Mouse (Mus musculus) urinary bladder, postnatal 14 days (tissue): ENCODE results near the gene Slc12a9.
"Not testable (repeated sequence)": the region's sequence is repeated elsewhere in the genome, so short reads cannot be mapped to it uniquely, and the experiment has no call there.

Source experiments
- DNase-seq: peaks from one replicate; pipeline ENCODE4 v3.0.0; 2021; ENCODE audit warnings: low spot score

The Slc12a9 gene

DNA sequence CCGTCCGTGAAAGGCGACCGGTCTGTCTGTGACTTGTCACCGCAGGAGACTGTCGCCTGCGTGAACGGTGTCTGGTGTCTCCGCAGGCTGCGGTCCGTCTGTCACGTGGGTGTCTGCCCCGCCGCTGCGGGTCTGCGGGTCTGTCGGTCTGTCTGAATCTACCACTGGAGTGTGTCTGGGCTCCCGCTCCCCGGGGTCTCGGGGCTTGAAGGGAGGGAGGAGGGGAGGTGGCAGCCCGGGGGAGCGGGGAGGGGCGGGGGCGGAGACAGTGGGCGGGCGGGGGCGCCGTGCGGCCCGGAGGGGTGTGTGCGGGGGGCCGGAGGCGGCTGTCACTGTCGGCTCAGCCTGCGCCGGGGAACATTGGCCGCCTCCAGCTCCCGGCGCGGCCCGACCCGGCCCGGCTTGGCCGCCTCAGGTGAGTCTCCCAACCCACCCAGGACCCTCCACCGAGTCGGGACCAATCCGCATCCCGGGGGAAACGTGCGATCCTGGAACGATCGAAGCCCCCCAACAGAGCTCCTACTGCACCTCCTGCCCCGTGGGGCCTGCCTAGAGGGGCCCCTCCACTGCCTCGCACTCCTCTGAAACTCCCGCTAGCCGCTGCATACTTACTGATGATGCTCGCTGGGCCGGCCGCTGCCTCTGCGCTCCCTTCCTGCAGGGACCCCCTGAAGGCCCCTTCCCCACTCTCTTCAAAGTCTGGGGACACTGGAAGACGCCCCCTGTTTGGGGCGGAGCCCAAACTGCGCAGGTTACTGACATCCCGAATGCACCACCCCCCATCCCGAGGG is 45.2 kb downstream of the Slc12a9 start:
- no peak for DNase-seq

GRCm38 (mm10) chr5:137287032-137287952 is 46.1 kb downstream of the Slc12a9 start, which contains the start of gene Ache:
Ache (plus strand) TSS chr5:137287519.
- DNase-seq = no peak

DNA sequence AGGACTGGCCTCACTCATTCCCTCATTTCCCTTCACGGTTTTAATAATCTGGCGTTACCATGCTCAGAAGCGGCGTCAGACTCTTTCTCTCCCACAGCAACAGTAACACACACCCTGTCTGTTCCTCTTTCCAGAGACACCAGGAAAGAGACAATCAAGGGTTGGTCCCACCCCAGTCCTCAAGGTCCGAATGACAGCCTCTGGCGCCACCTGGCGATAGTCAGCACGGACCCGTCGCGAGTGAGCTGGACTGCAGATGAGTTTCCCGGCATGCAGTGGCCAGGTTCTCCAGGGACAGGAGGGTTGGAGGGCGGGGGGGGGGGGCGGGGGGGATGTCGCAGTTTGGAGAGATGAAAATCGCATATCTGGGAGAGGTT is 46.8 kb downstream of the Slc12a9 start:
- peak; percentile 91 for DNase-seq

DNA sequence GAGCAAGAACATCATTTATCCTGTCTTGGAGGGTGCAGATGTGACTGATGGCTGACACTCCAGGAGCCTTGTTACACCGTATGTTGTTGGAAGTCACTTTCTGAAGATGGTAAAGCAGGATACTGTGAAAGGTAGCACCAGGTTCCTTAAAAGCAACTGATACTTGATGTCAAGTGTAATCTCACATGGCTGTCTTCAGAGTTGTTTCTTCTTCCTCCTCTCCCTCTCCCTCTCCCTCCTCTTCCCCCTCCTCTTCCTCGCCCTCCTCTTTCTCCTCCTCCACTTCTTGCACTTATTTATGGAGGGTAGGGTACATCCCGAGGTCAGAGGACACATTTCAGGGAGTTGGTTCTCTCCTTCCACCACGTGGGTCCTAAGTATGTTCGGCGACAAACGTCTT is 47.4 kb downstream of the Slc12a9 start:
- no peak for DNase-seq

DNA sequence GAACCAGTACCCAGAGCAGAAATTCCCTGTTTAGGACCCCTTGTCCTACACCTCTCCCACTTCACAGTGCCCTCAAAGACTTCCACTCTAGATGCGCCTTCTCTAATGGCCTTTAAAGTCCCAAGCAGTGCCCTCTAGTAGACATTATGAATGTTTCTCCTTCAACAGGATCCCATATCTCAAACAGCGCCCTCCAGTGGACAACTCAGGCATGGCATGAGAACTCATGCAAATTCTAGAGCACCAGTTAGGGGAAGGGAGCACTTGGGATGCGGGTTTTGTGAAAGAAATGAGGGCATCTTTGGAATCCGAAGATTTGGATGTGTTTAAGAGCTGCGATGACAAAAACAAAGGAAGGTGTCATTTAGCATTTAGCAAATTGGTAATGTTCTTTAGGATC is 48.4 kb downstream of the Slc12a9 start:
- no peak for DNase-seq

DNA sequence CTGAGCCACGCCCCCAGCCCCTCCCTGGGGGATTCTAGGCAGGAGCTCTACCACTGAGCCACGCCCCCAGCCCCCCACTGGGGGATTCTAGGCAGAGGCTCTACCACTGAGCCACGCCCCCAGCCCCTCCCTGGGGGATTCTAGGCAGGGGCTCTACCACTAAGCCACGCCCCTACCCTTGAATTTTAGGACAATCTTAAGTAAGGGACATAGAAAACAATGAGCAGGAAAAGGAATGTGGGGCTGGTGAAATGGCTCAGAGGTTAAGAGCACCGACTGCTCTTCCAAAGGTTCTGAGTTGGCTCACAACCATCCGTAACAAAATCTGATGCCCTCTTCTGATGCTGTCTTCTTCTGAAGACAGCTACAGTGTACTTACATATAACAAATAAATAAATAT is 49.0 kb downstream of the Slc12a9 start:
- DNase-seq = not testable (repeated sequence)

GRCm38 (mm10) chr5:137277360-137278342 is 55.7 kb downstream of the Slc12a9 start:
- no peak for DNase-seq

DNA sequence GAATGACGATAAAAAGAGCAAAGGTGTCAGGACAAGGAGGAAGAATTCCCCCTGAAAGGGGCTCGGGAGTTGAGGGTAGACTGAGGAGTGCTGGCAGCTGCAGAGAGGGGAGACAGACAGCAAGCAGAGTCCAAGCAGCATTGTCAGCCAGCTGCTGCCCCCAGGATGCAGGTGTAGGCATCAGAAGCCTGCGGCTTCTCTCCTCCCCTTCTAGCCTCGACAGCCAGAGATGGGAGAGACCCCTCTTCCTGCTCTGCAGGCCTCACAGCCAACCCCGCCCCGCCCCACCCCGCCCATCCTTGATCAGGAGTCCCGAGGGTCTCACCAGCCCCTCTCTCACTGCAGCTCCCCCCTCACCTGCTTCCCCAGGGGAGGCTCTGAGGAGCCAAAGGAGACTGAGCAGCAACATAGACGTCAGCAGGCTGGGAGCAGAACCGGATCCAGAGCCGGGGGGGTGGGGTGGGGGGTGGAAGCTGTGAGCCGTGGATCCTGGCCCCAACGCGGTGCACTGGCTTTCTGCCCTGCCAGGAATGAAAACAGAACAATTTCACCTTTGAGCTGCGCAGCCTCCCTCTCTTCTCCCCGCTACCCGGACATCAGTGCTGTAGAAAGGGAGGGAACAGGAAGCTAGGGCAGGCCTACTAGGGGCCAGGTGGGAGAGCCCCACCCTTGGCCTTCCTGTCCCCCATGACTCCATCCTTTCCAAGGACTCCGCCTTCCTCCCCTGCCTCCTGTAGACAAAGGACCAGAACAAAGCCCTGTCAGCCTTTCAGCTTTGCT is 65.1 kb downstream of the Slc12a9 start:
- no peak for DNase-seq

GRCm38 (mm10) chr5:137264787-137265186 is 68.6 kb downstream of the Slc12a9 start:
- no peak for DNase-seq
